Mouse (Mus musculus) embryo, embryonic 10 days (tissue): Measurements from ENCODE around the gene Fcrl6.

Experiments
- DNase-seq: peaks from one replicate; pipeline ENCODE4 v3.0.0-alpha.2; 2015; ENCODE audit warnings: low spot score

Gene Fcrl6

DNA sequence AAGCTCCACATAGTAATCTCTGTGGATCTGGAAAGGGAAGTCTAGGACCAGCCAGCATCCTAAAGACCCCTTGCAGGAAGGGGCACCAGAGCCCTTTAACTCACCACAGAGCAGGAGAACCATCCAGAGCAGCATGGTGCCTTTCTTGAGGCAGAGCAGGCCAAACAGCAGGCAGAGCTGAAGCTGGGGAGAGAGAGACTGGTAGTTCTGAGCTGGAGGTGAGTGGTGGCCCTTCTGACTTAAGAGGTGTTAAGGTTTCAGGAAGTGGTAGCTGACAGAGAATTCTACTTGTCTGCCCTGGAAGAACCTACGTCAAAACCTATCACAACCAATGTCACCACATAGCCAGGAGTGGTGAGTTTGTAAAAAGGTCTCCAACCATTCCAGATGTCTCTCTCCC, at the start of gene Fcrl6:
Gene Fcrl6 (minus strand): TSS at position 226 of the 400 bp plus-strand sequence.
- DNase-seq: no peak

DNA sequence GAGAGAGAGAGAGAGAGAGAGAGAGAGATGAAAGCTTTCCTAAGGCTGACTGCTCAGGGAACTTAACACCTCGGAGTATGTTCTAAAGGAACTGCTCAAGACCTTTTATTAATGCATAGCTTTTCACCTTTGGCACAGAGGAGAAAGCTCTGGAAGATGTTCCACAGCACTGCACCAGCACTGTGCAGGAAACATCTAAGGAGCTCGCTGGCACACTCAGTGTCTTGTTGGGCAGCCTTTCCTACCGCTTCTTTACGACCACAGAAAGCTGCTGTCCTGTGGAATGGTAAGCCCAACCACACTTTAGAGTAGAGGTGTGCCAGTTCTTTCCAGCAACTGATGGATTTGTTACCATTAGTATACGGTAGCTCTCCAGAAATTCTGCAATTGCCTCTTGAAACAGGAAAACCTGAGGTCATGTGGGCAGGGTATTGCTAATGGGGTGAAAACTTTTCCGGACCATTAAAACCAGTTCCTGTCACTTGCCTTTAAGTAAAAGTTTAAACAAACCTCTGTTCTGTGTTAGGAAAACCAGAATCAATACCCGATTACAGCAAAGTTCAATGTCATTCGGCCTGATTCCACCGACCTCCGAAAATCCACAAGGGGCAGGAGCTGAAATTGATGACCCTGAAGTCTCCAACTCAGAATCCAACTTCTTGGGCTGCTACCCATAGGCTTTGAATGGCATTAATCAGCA, 49.1 kb upstream of the Fcrl6 start:
- no peak for DNase-seq

DNA sequence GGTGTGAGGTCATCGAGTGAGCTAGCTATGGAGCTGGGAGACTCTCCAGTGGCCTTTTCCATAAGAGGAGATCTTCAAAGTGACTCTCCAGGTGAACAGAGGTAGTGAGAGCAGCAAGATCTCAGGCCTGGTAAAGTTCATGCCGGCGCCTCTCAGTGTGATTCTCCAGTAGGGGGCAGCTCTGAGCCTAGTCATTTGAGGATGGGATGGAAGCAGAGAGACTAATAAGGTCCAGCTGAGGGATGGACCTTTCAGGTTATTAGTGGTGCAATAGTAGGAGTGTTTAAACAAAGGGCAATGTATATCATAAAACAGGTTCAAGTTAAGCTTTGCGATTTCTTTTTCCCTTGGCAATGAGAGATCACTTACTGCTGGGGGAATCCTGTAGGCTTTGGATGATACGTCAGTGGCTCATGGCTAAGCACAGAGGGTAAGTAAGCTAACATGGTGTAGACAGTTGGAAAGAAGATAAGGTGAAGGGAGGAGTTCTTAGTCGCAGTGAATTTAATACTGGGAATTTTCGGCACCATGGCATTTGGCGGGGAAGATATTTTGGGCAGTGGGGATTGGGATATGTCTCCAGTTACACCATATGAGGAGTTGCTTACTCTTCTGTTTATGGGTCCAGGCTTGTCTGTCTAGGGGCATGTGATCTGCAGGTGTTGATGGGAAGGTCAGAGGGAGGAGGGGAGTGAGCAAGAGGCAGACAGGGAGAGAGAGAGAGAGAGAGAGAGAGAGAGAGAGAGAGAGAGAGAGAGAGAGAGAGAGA, 48.4 kb upstream of the Fcrl6 start:
- DNase-seq: peak; percentile 40

DNA sequence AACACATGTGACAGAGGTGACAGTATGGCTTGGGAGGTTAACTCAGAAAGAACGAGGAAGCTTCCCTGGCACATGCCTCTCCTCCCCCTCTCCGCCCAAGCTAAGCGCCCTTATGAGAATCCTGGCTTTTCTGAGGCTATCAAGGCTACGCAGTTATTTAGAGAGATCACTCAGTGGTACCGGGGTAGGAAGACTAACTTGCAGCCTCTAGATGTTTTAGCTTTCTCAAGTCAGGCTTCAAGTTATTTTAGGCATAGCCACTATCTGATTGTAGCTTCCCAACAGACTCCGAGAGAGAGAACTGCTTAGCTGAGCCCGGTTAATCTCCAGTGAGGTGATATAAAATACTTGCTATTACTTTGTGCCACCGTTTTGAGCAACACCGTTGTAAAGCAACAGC, 47.0 kb upstream of the Fcrl6 start:
- DNase-seq: no peak

- no peak for DNase-seq
Measured at GRCm38 (mm10) chr1:172647236-172647635, 44.9 kb upstream of the Fcrl6 start.

DNA sequence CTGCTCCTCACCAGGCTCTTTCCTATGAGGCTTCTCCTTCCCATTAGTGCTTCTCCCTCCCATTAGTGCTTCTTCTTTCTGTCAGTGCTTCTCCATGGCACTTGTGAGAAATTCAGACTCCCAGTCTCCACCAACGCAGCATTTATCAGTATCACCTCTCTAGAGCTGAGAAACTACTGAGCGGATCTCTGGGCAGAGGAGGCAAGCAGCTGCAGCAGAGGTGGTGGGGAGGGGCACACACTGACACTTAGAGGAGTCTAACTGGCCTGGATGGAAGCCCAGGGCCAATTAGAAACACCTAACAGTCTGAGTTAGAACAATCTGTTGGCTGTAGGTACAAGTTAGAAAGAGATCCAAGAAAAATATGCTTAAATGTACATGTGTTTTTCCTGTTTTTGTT, 36.4 kb upstream of the Fcrl6 start:
- no peak for DNase-seq

- DNase-seq: no peak
Measured at GRCm38 (mm10) chr1:172637801-172638200, 35.5 kb upstream of the Fcrl6 start.

GRCm38 (mm10) chr1:172636266-172636665, 33.9 kb upstream of the Fcrl6 start:
- no peak for DNase-seq

- DNase-seq: no peak
Measured at GRCm38 (mm10) chr1:172635258-172635657, 32.9 kb upstream of the Fcrl6 start.

GRCm38 (mm10) chr1:172634136-172634535, 31.8 kb upstream of the Fcrl6 start:
- no peak for DNase-seq

- peak; percentile 97 for DNase-seq
Measured at GRCm38 (mm10) chr1:172632451-172633326, 30.3 kb upstream of the Fcrl6 start, which contains the start of gene Dusp23. TSS of gene Dusp23 (minus strand) at chr1:172632962.

GRCm38 (mm10) chr1:172631721-172632120, 29.4 kb upstream of the Fcrl6 start:
- DNase-seq: no peak

DNA sequence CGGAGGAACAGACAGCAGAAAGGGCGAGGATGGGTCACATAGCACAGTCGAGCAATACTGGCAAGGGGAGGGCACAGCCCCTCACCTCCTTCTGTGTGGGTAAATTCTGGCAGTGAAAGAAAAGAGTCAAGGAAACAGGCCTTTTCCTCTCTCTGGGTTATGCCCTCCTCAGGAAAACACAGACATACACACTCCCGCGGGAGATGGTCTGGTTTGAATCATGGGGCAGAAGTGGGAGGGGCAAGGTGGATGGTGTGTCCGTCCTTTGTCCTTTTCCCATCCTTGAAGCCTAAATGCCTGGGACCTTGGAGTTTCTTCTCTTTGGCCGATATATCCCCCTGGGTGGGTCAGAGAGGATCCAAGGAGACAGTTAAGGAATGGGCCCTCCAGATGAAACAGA, 27.5 kb upstream of the Fcrl6 start:
- DNase-seq: peak; percentile 55

DNA sequence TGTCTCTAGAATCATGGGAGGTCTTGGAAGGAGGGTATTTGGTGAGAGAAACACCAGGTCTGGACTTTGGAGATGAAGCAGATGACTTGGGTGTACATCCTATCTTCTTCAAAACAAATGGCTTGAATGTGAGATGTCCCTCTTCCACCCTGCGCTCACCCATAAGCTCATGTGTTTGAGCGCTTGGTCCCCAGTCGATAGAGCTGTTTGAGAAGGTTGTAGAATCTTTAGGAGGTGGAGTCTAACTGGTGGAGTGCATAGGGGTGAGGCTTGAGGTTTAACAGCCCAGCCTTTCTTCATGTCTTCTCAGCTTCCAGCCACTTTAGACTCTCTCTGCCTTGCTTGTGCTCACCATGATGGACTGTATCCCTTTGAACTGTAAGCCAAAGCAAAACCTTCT, 24.0 kb upstream of the Fcrl6 start:
- DNase-seq: no peak

DNA sequence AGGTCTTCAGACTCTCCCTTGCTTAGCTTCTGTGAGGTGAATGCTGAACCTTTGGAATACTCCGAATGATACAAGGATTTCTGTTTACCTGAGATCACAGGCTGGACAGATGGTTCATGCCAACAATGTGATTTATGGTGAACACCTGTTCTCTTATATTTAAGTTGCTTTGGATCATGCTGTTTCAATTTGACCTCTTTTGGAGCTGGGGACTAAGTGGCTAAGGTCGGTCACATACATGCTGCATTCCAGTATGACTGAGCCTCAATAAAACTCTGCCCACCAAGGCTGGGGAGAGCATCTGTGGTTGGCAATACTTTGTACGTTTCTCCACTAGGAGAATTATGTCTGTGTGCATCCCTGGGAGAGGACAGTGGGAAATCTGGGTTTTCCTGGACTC, 21.7 kb upstream of the Fcrl6 start:
- DNase-seq: no peak

GRCm38 (mm10) chr1:172623599-172623998, 21.2 kb upstream of the Fcrl6 start:
- no peak for DNase-seq

- peak; percentile 80 for DNase-seq
Measured at GRCm38 (mm10) chr1:172619235-172619634, 16.9 kb upstream of the Fcrl6 start.

- peak; percentile 43 for DNase-seq
Measured at GRCm38 (mm10) chr1:172618141-172618540, 15.8 kb upstream of the Fcrl6 start.

DNA sequence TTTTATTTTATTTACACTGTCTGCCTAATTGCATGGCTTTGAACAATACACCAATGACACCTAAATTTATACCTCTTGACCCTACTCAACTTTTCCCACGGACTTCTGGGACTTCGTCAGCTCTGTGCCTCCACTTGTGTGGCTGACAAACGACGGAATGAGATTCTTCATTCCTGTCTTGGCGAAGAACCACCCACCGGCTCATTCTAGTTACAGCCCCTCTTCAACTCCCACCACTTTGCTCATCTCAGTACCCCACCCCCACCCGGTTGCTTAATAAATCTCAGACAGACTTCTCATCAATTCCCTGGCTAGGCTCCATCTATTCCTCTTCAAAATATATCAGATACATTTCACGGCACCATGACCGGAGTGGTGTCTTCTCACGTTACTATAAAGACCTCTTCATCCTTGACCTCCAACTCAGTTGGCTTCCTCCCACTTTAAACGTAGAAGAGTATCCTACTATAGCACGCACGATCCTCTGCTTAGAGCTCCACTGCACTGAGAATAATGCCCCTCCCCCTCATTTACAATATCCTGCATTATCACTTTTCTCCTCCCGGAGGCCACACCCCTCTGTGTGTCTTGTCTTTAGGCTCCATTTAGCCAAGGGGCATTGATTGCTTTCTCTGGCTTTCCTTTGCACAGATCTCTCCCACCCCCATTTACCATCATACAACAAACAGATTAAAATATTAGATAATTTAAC, 15.2 kb upstream of the Fcrl6 start:
- DNase-seq: peak; percentile 66

DNA sequence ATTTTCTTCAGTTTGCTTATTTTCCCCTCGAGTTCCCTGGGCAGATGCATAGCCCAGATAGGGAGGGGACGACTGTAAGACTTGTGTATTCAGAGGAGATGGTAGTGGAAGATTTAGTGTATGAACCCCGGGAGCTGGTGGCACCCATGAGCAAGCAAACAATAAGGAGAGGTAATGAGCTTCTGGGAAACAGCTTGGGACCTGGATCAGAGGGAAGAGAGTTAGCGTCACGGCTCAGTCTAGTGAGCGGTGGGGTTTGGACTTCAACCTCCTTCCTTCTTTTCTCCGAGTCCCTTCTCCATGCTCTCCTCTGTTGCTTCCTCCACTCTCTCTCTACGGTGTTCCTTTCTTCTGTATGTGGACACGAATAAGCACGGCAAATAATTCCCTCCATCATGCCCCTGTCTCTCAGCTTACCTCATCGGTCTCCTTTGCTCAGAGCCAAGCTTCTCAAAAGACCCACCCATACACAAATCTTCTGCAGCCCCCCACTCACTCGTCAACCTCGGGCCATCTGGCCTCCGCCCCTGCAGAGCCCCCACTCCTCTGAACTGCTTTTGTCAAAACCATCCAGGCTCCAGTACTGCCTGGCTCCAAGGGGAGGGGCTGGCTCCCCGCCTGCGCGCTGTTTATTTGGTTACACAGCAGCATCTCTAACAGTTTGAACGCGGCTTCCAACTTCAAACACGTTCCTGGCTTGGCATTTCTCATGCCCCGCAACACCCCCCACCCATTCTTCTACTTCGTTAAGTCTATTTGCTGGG, 14.4 kb upstream of the Fcrl6 start:
- peak; percentile 71 for DNase-seq

DNA sequence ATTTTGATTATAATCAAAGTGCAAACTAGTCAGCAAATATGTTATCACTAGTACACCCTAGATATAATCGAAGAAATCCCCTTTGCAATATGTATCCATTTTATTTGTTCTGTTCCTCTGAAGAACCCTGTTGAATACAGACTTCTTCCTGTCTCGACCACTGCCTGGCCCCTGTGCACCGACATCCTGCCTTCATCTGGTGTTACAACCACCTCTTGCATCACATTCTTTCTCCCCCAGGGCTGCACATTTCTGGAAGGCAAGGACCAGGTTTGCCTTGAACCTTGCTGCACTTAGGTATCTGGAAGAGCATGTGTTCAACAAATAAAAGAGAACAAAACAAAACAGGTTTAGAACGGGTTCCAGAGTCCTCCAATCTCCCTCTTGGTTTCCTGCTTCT, 13.1 kb upstream of the Fcrl6 start:
- no peak for DNase-seq
